Mouse (Mus musculus) spleen, adult 10 weeks (tissue): ENCODE data around the gene Ppp2r5c. TPM values are rescaled to one million over a fixed set of nuclear protein-coding genes. Genes with fewer than 3 reads are reported as not detected.

ENCODE experiments used
- polyA plus RNA-seq: library from polyadenylated mRNA; stranded (reverse); fragments of 350-450 nt; fragmentation: Illumina TruSeq; extraction: RNeasy Lipid Tissue Mini Kit (QIAGEN cat#74804); gene quantifications from one replicate; pipeline ENCODE4 v1.2.3, GENCODE M21; 2015; ENCODE audit warnings: low replicate concordance; ENCODE audit not compliant: insufficient read depth

Gene Ppp2r5c
- polyA plus RNA-seq = 126 TPM

DNA sequence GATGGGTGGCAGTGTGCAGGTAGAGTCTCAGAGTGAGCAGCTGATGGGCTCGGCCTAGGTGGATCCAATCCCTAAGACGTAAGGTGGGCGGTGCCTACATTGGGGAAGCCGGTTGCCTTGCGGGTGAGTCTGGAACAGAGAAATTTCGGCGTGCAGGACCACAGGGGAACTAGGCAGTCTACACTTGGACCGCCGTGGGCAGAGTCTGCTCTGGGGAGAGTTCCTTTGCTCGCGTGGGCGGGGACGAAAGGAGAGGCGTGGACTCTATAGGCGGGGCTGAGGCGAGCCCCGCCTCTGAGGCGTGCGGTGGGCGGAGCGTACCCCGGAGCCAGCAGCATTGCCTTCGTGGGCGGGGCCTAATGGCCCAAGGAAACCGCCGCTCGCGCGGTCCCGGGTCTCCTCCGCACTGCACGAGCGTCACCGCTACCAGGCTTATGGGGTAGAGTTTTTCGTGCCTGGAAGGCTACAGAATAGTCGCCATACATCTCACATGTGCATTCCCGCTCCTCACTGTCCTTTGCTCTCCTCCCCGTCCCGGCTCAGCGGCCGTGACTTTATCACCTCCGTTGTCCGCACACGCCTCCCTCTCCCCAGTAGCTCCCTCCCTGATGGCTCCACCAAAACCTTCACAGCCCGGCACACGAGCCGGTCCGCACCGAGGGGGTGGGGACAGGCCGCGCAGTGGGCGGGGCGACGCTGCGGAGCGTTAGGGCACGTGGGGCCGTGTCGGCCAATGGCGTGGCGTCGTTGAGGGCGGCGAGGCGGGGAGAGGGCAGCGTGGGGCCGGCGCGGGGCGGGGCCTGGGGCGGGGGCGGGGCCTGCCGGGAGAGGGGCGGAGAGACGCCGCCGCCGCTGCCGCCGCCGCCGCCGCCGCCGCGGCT lies at the start of gene Ppp2r5c:
Gene Ppp2r5c (plus strand): TSS at position 831 of the 881 bp plus-strand sequence.

DNA sequence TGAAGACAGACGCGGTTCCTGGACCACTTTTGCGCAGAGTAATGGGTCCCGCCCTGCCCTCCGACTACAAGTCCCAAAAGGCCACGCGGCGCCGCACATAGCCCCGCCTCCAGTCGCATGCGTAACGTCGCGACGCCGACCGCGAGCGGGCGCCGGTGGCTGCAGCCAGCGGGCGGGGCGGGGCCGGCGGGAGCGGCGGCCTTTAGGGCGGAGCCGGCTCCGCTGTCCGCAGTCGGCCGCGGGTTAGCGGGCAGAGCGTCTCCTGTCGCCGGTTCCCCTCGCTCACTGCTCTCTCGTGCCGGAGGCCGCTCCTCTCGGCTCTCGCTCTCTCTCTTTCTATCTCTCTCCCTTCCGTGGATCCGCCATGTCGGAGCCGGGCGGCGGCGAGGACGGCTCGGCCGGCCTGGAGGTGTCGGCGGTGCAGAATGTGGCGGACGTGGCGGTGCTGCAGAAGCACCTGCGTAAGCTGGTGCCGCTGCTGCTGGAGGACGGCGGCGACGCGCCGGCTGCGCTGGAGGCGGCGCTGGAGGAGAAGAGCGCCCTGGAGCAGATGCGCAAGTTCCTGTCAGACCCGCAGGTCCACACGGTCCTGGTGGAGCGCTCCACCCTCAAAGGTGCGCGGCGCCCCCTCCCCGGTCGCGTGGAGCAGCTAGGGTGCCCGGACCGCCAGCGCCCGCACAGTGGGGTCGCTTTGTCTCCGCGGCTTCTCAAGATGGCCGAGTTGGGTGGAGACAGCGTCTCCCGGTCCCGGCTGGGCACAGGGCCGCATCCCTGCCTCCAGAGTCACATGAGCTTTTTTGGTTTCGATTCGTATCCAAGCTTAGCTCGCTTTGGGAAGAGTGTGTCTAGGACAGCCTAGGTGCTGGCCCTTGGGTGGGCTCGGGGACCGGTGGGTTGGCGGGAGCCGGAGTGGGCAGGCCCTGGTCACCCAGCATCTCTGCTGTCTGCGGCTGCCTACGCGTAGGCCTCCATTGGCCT lies 154.6 kb downstream of the Ppp2r5c start, which contains the start of gene Dync1h1:
Gene Dync1h1 (plus strand): TSS at position 212 of the 978 bp plus-strand sequence.

Other genes starting within 250 kb of the Ppp2r5c start
- not detected for gene Dio3, start 168.1 kb upstream of the Ppp2r5c start, polyA plus RNA-seq
- gene Dync1h1, start 154.3 kb downstream of the Ppp2r5c start, polyA plus RNA-seq = 46.8 TPM
- not detected for gene 1700001K19Rik, start 235.5 kb downstream of the Ppp2r5c start, polyA plus RNA-seq